ENCODE assay signal across 20 mouse cellular contexts in genomic region chr12:80167321-80167720, GRCm38 (mm10). TPM values are rescaled to one million over a fixed set of nuclear protein-coding genes. Genes with fewer than 3 reads are reported as not detected.
A peak's percentile ranks its signal among the peaks of the same experiment; 100 is the strongest.
DNase-seq lines count a peak whose midpoint lies in the region; ATAC-seq and TF ChIP-seq lines count a peak whose summit lies in the region.
"Had no signal": no experiment of that assay in that cellular context is flagged by ENCODE, and none has a peak within 500 bp of the region (broad histone marks: within the 10 kb centered on the region; RNA-seq: fewer than 3 reads in every experiment).

No protein-coding gene starts in this region.

- H3K36me3 ChIP-seq in embryonic facial prominence, embryonic 15.5 days: peaks cover 47% of the 10 kb centered on the region
- H3K36me3 ChIP-seq in embryonic facial prominence, embryonic 10.5 days (replicated peaks): peaks cover 67% of the 10 kb centered on the region
- peaks cover 21% of the 10 kb centered on the region for H3K36me3 ChIP-seq in hindbrain, embryonic 13.5 days
- peaks cover 8% of the 10 kb centered on the region; the same call in 1 of the 2 replicates for H3K36me3 ChIP-seq in hindbrain, postnatal 0 days (ENCODE audit: insufficient read depth, low read length)
- peaks cover 5% of the 10 kb centered on the region; the same call in 1 of the 2 replicates for H3K36me3 ChIP-seq in midbrain, embryonic 14.5 days (ENCODE audit: control insufficient read depth, insufficient read depth, low read length)
- H3K36me3 ChIP-seq in midbrain, embryonic 16.5 days (ENCODE audit: control insufficient read depth, insufficient read depth, low read length): 0 out of 2 replicates have a peak, but pooled peaks cover under 1% of the 10 kb centered on the region
- H3K36me3 ChIP-seq in neural tube, embryonic 15.5 days: peaks cover 15% of the 10 kb centered on the region; the same call in 1 of the 2 replicates

- H3K27me3 ChIP-seq in embryonic facial prominence, embryonic 15.5 days: no peaks in the 10 kb centered on the region
- H3K27me3 ChIP-seq in embryonic facial prominence, embryonic 10.5 days (replicated peaks; ENCODE audit: low read depth, poor library complexity, severe bottlenecking): no peaks in the 10 kb centered on the region
- no peaks in the 10 kb centered on the region for H3K27me3 ChIP-seq in hindbrain, embryonic 13.5 days
- H3K27me3 ChIP-seq in hindbrain, postnatal 0 days (ENCODE audit: insufficient read depth, low read length): no peaks in the 10 kb centered on the region
- H3K27me3 ChIP-seq in midbrain, embryonic 14.5 days (ENCODE audit: control insufficient read depth, insufficient read depth, low read length): no peaks in the 10 kb centered on the region
- H3K27me3 ChIP-seq in midbrain, embryonic 16.5 days (ENCODE audit: control insufficient read depth, insufficient read depth, low read depth, low read length): no peaks in the 10 kb centered on the region
- H3K27me3 ChIP-seq in neural tube, embryonic 15.5 days (replicated peaks): no peaks in the 10 kb centered on the region
- H3K27me3 ChIP-seq: embryonic facial prominence, embryonic 13.5 days; intestine, embryonic 15.5 days; neural tube, embryonic 12.5 days; stomach, embryonic 15.5 days had no signal

- no peak for ATAC-seq in embryonic facial prominence, embryonic 15.5 days (ENCODE audit: insufficient number of reproducible peaks, low FRiP score, low TSS enrichment, low read depth)
- ATAC-seq in hindbrain, embryonic 13.5 days (ENCODE audit: low FRiP score): no peak
- no peak for ATAC-seq in hindbrain, postnatal 0 days
- ATAC-seq in midbrain, embryonic 14.5 days (ENCODE audit: low FRiP score, low TSS enrichment): no peak
- no peak for ATAC-seq in midbrain, embryonic 16.5 days
- ATAC-seq in neural tube, embryonic 15.5 days (ENCODE audit: low FRiP score): no peak

- DNase-seq in embryonic facial prominence, embryonic 10.5 days (ENCODE audit: low spot score): no peak
- DNase-seq in hindbrain, postnatal 0 days (ENCODE audit: low spot score): no peak
- no peak for DNase-seq in midbrain, embryonic 14.5 days
- DNase-seq in adrenal gland, postnatal 36 days: no peak
- DNase-seq: adrenal gland, postnatal 10 days; kidney, adult 8-10 months; kidney, postnatal 10 days; lung, adult 18-20 months; lung, postnatal 10 days; thymus, postnatal 25 days had no signal

- WGBS in embryonic facial prominence, embryonic 15.5 days: 83% methylated on average over 3 of the region's 3 CpGs
- WGBS in embryonic facial prominence, embryonic 10.5 days: 90% methylated on average over 3 of the region's 3 CpGs
- 84% methylated on average over 3 of the region's 3 CpGs for WGBS in hindbrain, embryonic 13.5 days
- WGBS in hindbrain, postnatal 0 days: 81% methylated on average over 3 of the region's 3 CpGs
- 88% methylated on average over 3 of the region's 3 CpGs for WGBS in midbrain, embryonic 14.5 days
- WGBS in midbrain, embryonic 16.5 days: 91% methylated on average over 3 of the region's 3 CpGs
- WGBS in neural tube, embryonic 15.5 days: 81% methylated on average over 3 of the region's 3 CpGs

- no peak for TF ChIP-seq CTCF in hindbrain, postnatal 0 days (IDR thresholded peaks at IDR 0.05; ENCODE audit: low read depth)

- H3K27ac ChIP-seq in embryonic facial prominence, embryonic 15.5 days (replicated peaks): 0 out of 2 replicates have a peak overlapping the region, but pooled peaks have one; percentile 11
- H3K27ac ChIP-seq in embryonic facial prominence, embryonic 10.5 days (replicated peaks): no peak overlapping the region
- H3K27ac ChIP-seq in hindbrain, embryonic 13.5 days: no peak overlapping the region
- no peak overlapping the region for H3K27ac ChIP-seq in hindbrain, postnatal 0 days
- no peak overlapping the region for H3K27ac ChIP-seq in midbrain, embryonic 14.5 days (replicated peaks; ENCODE audit: low read depth, low read length)
- H3K27ac ChIP-seq in midbrain, embryonic 16.5 days (ENCODE audit: low read length): no peak overlapping the region
- peak overlapping the region; percentile 41; the same call in 1 of the 2 replicates for H3K27ac ChIP-seq in neural tube, embryonic 15.5 days (replicated peaks)
- H3K27ac ChIP-seq: intestine, embryonic 15.5 days; neural tube, embryonic 12.5 days; stomach, embryonic 15.5 days had no signal

- 0 out of 2 replicates have a peak, but pooled peaks cover 4% of the 10 kb centered on the region for H3K4me1 ChIP-seq in embryonic facial prominence, embryonic 15.5 days
- peaks cover 5% of the 10 kb centered on the region for H3K4me1 ChIP-seq in embryonic facial prominence, embryonic 10.5 days
- peaks cover 4% of the 10 kb centered on the region; the same call in 1 of the 2 replicates for H3K4me1 ChIP-seq in hindbrain, embryonic 13.5 days (replicated peaks)
- no peaks in the 10 kb centered on the region for H3K4me1 ChIP-seq in hindbrain, postnatal 0 days (ENCODE audit: insufficient read depth, low read length)
- no peaks in the 10 kb centered on the region for H3K4me1 ChIP-seq in midbrain, embryonic 14.5 days (ENCODE audit: control insufficient read depth, insufficient read depth, low read length)
- H3K4me1 ChIP-seq in midbrain, embryonic 16.5 days (ENCODE audit: control insufficient read depth, insufficient read depth, low read length): peaks cover 2% of the 10 kb centered on the region; the same call in 1 of the 2 replicates
- peaks cover 6% of the 10 kb centered on the region; the same call in 1 of the 2 replicates for H3K4me1 ChIP-seq in neural tube, embryonic 15.5 days
- H3K4me1 ChIP-seq: neural tube, embryonic 12.5 days; stomach, embryonic 15.5 days had no signal

- H3K9ac ChIP-seq in embryonic facial prominence, embryonic 15.5 days: no peak overlapping the region
- H3K9ac ChIP-seq in hindbrain, embryonic 13.5 days: no peak overlapping the region
- H3K9ac ChIP-seq in hindbrain, postnatal 0 days (replicated peaks; ENCODE audit: low read length): no peak overlapping the region
- no peak overlapping the region for H3K9ac ChIP-seq in midbrain, embryonic 14.5 days (replicated peaks; ENCODE audit: low read length)
- no peak overlapping the region for H3K9ac ChIP-seq in midbrain, embryonic 16.5 days (ENCODE audit: low read depth, low read length)
- H3K9ac ChIP-seq in neural tube, embryonic 15.5 days (replicated peaks): no peak overlapping the region; the same call in 1 of the 2 replicates
- H3K9ac ChIP-seq: stomach, embryonic 15.5 days had no signal

- H3K9me3 ChIP-seq in embryonic facial prominence, embryonic 15.5 days (replicated peaks): no peaks in the 10 kb centered on the region
- H3K9me3 ChIP-seq in embryonic facial prominence, embryonic 10.5 days: no peaks in the 10 kb centered on the region
- no peaks in the 10 kb centered on the region for H3K9me3 ChIP-seq in hindbrain, embryonic 13.5 days
- no peaks in the 10 kb centered on the region for H3K9me3 ChIP-seq in hindbrain, postnatal 0 days (ENCODE audit: low read length)
- H3K9me3 ChIP-seq in midbrain, embryonic 14.5 days (ENCODE audit: control insufficient read depth, low read length): no peaks in the 10 kb centered on the region
- H3K9me3 ChIP-seq in midbrain, embryonic 16.5 days (replicated peaks; ENCODE audit: control insufficient read depth, low read length, poor library complexity, severe bottlenecking): no peaks in the 10 kb centered on the region
- no peaks in the 10 kb centered on the region for H3K9me3 ChIP-seq in neural tube, embryonic 15.5 days (replicated peaks)
- H3K9me3 ChIP-seq: embryonic facial prominence, embryonic 13.5 days; hindbrain, embryonic 10.5 days; intestine, embryonic 15.5 days; midbrain, embryonic 10.5 days; neural tube, embryonic 12.5 days; stomach, embryonic 15.5 days had no signal

- H3K4me2 ChIP-seq in embryonic facial prominence, embryonic 15.5 days (replicated peaks): no peak overlapping the region
- H3K4me2 ChIP-seq in hindbrain, embryonic 13.5 days: 0 out of 2 replicates have a peak overlapping the region, but pooled peaks have one; percentile 45
- no peak overlapping the region for H3K4me2 ChIP-seq in hindbrain, postnatal 0 days (ENCODE audit: low read depth, low read length)
- peak overlapping the region; percentile 47 for H3K4me2 ChIP-seq in midbrain, embryonic 14.5 days (ENCODE audit: low read length)
- H3K4me2 ChIP-seq in midbrain, embryonic 16.5 days (ENCODE audit: low read length): no peak overlapping the region
- no peak overlapping the region; the same call in 1 of the 2 replicates for H3K4me2 ChIP-seq in neural tube, embryonic 15.5 days

- no peak overlapping the region for H3K4me3 ChIP-seq in embryonic facial prominence, embryonic 15.5 days (replicated peaks)
- H3K4me3 ChIP-seq in embryonic facial prominence, embryonic 10.5 days: no peak overlapping the region
- H3K4me3 ChIP-seq in hindbrain, embryonic 13.5 days: no peak overlapping the region
- H3K4me3 ChIP-seq in hindbrain, postnatal 0 days (ENCODE audit: low read length): no peak overlapping the region
- no peak overlapping the region for H3K4me3 ChIP-seq in midbrain, embryonic 14.5 days (replicated peaks; ENCODE audit: low read depth, low read length)
- no peak overlapping the region for H3K4me3 ChIP-seq in midbrain, embryonic 16.5 days (ENCODE audit: low read depth, low read length)
- no peak overlapping the region for H3K4me3 ChIP-seq in neural tube, embryonic 15.5 days (replicated peaks)

RNA-seq across cellular contexts. Expression of gene Zfp36l1, which starts 54.5 kb away (rescaled TPM):
- 153 and 178 TPM in 2 replicates for polyA plus RNA-seq in embryonic facial prominence, embryonic 15.5 days (2015; fragmentation: Nextera tagmentation; extraction: Ambion mirVana)
- 114 and 119 TPM in 2 replicates for polyA plus RNA-seq in embryonic facial prominence, embryonic 10.5 days (2016; fragmentation: Nextera tagmentation; extraction: Ambion mirVana)
- polyA plus RNA-seq in hindbrain, embryonic 13.5 days (2015; fragmentation: Nextera tagmentation; extraction: Ambion mirVana): 44.6 and 53.1 TPM in 2 replicates
- 61.8 and 69.5 TPM in 2 replicates for total RNA-seq in hindbrain, postnatal 0 days (2014; rRNA removed)
- 64.6 and 65.9 TPM in 2 replicates for polyA plus RNA-seq in hindbrain, postnatal 0 days (2015; fragmentation: Nextera tagmentation; extraction: Ambion mirVana)
- polyA plus RNA-seq in midbrain, embryonic 14.5 days (2014; fragmentation: Nextera tagmentation; extraction: Ambion mirVana): 32.3 and 52.3 TPM in 2 replicates
- 26.5 and 29.9 TPM in 2 replicates for polyA plus RNA-seq in midbrain, embryonic 16.5 days (2015; fragmentation: Nextera tagmentation; extraction: Ambion mirVana)
- 33.6 and 54.3 TPM in 2 replicates for polyA plus RNA-seq in neural tube, embryonic 15.5 days (2015; fragmentation: Nextera tagmentation; extraction: Ambion mirVana)
- total RNA-seq in adrenal gland, postnatal 36 days (2021): 100 to 1,000 TPM; 230 to 283 TPM

Comparison
In these comparisons a context has a peak if more than half of its experiments do, and no peak if none do; other contexts are left out.
1. H3K27ac ChIP-seq: peak in embryonic facial prominence, embryonic 15.5 days (single experiment) and neural tube, embryonic 15.5 days (single experiment); none in embryonic facial prominence, embryonic 10.5 days (single experiment), hindbrain, embryonic 13.5 days (single experiment), hindbrain, postnatal 0 days (single experiment), midbrain, embryonic 14.5 days (single experiment) and midbrain, embryonic 16.5 days (single experiment).
2. H3K4me2 ChIP-seq: peak in hindbrain, embryonic 13.5 days (single experiment) and midbrain, embryonic 14.5 days (single experiment); none in embryonic facial prominence, embryonic 15.5 days (single experiment), hindbrain, postnatal 0 days (single experiment), midbrain, embryonic 16.5 days (single experiment) and neural tube, embryonic 15.5 days (single experiment).